11 mouse cellular contexts compared by ENCODE assay signal in the genomic region with DNA sequence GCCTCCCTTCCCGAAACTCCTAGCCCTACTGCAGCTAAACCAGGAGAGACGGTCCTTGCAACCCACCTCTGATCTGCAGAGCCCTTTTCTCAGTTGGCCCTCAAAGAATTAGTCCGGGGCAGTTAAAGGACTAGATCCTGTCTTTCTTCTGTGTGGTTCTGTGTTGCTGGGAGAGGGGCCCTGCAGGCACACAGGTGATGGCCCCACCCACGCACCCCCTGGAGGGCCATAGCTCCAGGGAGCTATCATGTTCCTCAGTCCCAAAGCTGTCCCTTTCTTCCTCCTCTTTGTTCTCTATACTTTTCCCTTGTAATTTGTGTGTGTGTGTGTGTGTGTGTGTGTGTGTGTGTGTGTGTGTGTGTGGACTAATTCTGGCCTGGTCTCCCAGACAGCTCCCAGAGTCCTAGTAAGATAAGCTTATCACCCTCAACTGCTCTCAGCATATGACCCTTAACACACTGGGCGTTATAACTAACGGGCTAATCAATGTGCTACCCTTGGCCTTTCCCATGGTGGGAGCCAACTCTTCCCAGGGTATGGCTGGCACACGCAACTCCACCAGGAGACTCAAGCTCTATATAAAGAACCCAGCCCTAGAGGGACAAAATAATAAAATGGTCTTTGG. TPM values are rescaled to one million over a fixed set of nuclear protein-coding genes. Genes with fewer than 3 reads are reported as not detected.
A peak's percentile ranks its signal among the peaks of the same experiment; 100 is the strongest.
DNase-seq lines count a peak whose midpoint lies in the region; ATAC-seq and TF ChIP-seq lines count a peak whose summit lies in the region.
"Had no signal": no experiment of that assay in that cellular context is flagged by ENCODE, and none has a peak within 500 bp of the region (broad histone marks: within the 10 kb centered on the region; RNA-seq: fewer than 3 reads in every experiment).

No protein-coding gene starts in this region.

- no peak overlapping the region for H3K4me2 ChIP-seq in forebrain, embryonic 13.5 days
- H3K4me2 ChIP-seq in forebrain, embryonic 14.5 days (ENCODE audit: low read length), result no peak overlapping the region
- no peak overlapping the region for H3K4me2 ChIP-seq in midbrain, embryonic 14.5 days (ENCODE audit: low read length)
- peak overlapping the region; percentile 65 for H3K4me2 ChIP-seq in intestine, postnatal 0 days (replicated peaks; ENCODE audit: low read depth)
- peak overlapping the region; percentile 40 for H3K4me2 ChIP-seq in stomach, embryonic 14.5 days (replicated peaks; ENCODE audit: low read depth, low read length)

- no peak overlapping the region for H3K27ac ChIP-seq in forebrain, embryonic 13.5 days
- H3K27ac ChIP-seq in forebrain, embryonic 14.5 days (ENCODE audit: low read depth, low read length), result no peak overlapping the region
- H3K27ac ChIP-seq in midbrain, embryonic 10.5 days (replicated peaks), result peak overlapping the region; percentile 50; the same call in 1 of the 2 replicates
- no peak overlapping the region for H3K27ac ChIP-seq in midbrain, embryonic 14.5 days (replicated peaks; ENCODE audit: low read depth, low read length)
- H3K27ac ChIP-seq in intestine, postnatal 0 days (ENCODE audit: low read depth, low read length), result peak overlapping the region; percentile 97
- H3K27ac ChIP-seq in stomach, embryonic 14.5 days (ENCODE audit: low read length), result peak overlapping the region; percentile 88

- H3K9me3 ChIP-seq in forebrain, embryonic 13.5 days (replicated peaks), result no peaks in the 10 kb centered on the region
- H3K9me3 ChIP-seq in forebrain, embryonic 14.5 days (replicated peaks; ENCODE audit: control insufficient read depth, low read length), result no peaks in the 10 kb centered on the region
- H3K9me3 ChIP-seq in midbrain, embryonic 10.5 days (replicated peaks), result no peaks in the 10 kb centered on the region
- H3K9me3 ChIP-seq in midbrain, embryonic 14.5 days (ENCODE audit: control insufficient read depth, low read length), result no peaks in the 10 kb centered on the region
- H3K9me3 ChIP-seq in intestine, postnatal 0 days (ENCODE audit: control insufficient read depth), result no peaks in the 10 kb centered on the region
- H3K9me3 ChIP-seq in stomach, embryonic 14.5 days (ENCODE audit: control insufficient read depth, low read depth, low read length), result no peaks in the 10 kb centered on the region

- DNase-seq in forebrain, embryonic 14.5 days (ENCODE audit: low spot score), result no peak
- no peak for DNase-seq in midbrain, embryonic 10.5 days (ENCODE audit: low spot score)
- no peak for DNase-seq in midbrain, embryonic 14.5 days
- DNase-seq in left cerebral cortex, adult 9 months (ENCODE audit: low spot score in 2 of 2), result no peak
- DNase-seq: cerebellum, postnatal 25 days had no signal

- no peak overlapping the region for H3K4me3 ChIP-seq in forebrain, embryonic 13.5 days
- no peak overlapping the region for H3K4me3 ChIP-seq in forebrain, embryonic 14.5 days (ENCODE audit: low read depth, low read length)
- no peak overlapping the region for H3K4me3 ChIP-seq in midbrain, embryonic 10.5 days
- H3K4me3 ChIP-seq in midbrain, embryonic 14.5 days (replicated peaks; ENCODE audit: low read depth, low read length), result no peak overlapping the region
- peak overlapping the region; percentile 67 for H3K4me3 ChIP-seq in intestine, postnatal 0 days (ENCODE audit: low read depth, low read length)
- H3K4me3 ChIP-seq in stomach, embryonic 14.5 days (ENCODE audit: low read depth, low read length), result peak overlapping the region; percentile 36

- ATAC-seq in forebrain, embryonic 13.5 days, result no peak
- ATAC-seq in forebrain, embryonic 14.5 days, result no peak
- no peak for ATAC-seq in midbrain, embryonic 14.5 days (ENCODE audit: low FRiP score, low TSS enrichment)
- peak; percentile 28 for ATAC-seq in intestine, postnatal 0 days
- 0 out of 2 replicates have a peak, but pooled peaks have one; percentile 20 for ATAC-seq in stomach, embryonic 14.5 days (ENCODE audit: insufficient number of reproducible peaks, insufficient read depth, low FRiP score, low read depth)
- no peak for ATAC-seq in megakaryocyte, adult 5-6 weeks (ENCODE audit: poor library complexity, severe bottlenecking)

- peaks cover 36% of the 10 kb centered on the region for H3K36me3 ChIP-seq in forebrain, embryonic 13.5 days (ENCODE audit: poor library complexity, severe bottlenecking)
- peaks cover 33% of the 10 kb centered on the region for H3K36me3 ChIP-seq in forebrain, embryonic 14.5 days (ENCODE audit: control insufficient read depth, insufficient read depth, low read length)
- peaks cover 39% of the 10 kb centered on the region for H3K36me3 ChIP-seq in midbrain, embryonic 10.5 days
- H3K36me3 ChIP-seq in midbrain, embryonic 14.5 days (ENCODE audit: control insufficient read depth, insufficient read depth, low read length), result peaks cover 33% of the 10 kb centered on the region
- H3K36me3 ChIP-seq in intestine, postnatal 0 days (ENCODE audit: control insufficient read depth, insufficient read depth), result peaks cover 22% of the 10 kb centered on the region
- peaks cover 23% of the 10 kb centered on the region for H3K36me3 ChIP-seq in stomach, embryonic 14.5 days (ENCODE audit: control insufficient read depth, insufficient read depth, low read length)

- 71% methylated on average over 7 of the region's 7 CpGs for WGBS in forebrain, embryonic 13.5 days
- whole genome bisulfite sequencing in forebrain, embryonic 14.5 days, result 77% methylated on average over 7 of the region's 7 CpGs
- 76% methylated on average over 7 of the region's 7 CpGs for WGBS in midbrain, embryonic 10.5 days
- WGBS in midbrain, embryonic 14.5 days, result 80% methylated on average over 7 of the region's 7 CpGs
- WGBS in intestine, postnatal 0 days, result 44% methylated on average over 7 of the region's 7 CpGs
- 69% methylated on average over 7 of the region's 7 CpGs for WGBS in stomach, embryonic 14.5 days

- H3K27me3 ChIP-seq in forebrain, embryonic 13.5 days, result no peaks in the 10 kb centered on the region
- no peaks in the 10 kb centered on the region for H3K27me3 ChIP-seq in forebrain, embryonic 14.5 days (replicated peaks; ENCODE audit: control insufficient read depth, insufficient read depth, low read length)
- H3K27me3 ChIP-seq in midbrain, embryonic 10.5 days (ENCODE audit: low read depth, poor library complexity, severe bottlenecking), result no peaks in the 10 kb centered on the region
- H3K27me3 ChIP-seq in midbrain, embryonic 14.5 days (ENCODE audit: control insufficient read depth, insufficient read depth, low read length), result no peaks in the 10 kb centered on the region
- no peaks in the 10 kb centered on the region for H3K27me3 ChIP-seq in intestine, postnatal 0 days (replicated peaks; ENCODE audit: control insufficient read depth, insufficient read depth, low read length)
- H3K27me3 ChIP-seq in stomach, embryonic 14.5 days (ENCODE audit: control insufficient read depth, insufficient read depth, low read length), result no peaks in the 10 kb centered on the region

- H3K9ac ChIP-seq in forebrain, embryonic 13.5 days, result peak overlapping the region; percentile 13; the same call in 1 of the 2 replicates
- no peak overlapping the region for H3K9ac ChIP-seq in forebrain, embryonic 14.5 days (ENCODE audit: low read length)
- no peak overlapping the region; the same call in 1 of the 2 replicates for H3K9ac ChIP-seq in midbrain, embryonic 14.5 days (replicated peaks; ENCODE audit: low read length)
- H3K9ac ChIP-seq in intestine, postnatal 0 days (ENCODE audit: low read depth, low read length), result peak overlapping the region; percentile 78
- peak overlapping the region; percentile 50 for H3K9ac ChIP-seq in stomach, embryonic 14.5 days (replicated peaks; ENCODE audit: low read depth, low read length)

- H3K4me1 ChIP-seq in forebrain, embryonic 13.5 days, result no peaks in the 10 kb centered on the region; the same call in 1 of the 2 replicates
- no peaks in the 10 kb centered on the region for H3K4me1 ChIP-seq in forebrain, embryonic 14.5 days (ENCODE audit: control insufficient read depth, insufficient read depth, low read length)
- H3K4me1 ChIP-seq in midbrain, embryonic 10.5 days, result peaks cover 17% of the 10 kb centered on the region
- no peaks in the 10 kb centered on the region for H3K4me1 ChIP-seq in midbrain, embryonic 14.5 days (ENCODE audit: control insufficient read depth, insufficient read depth, low read length)
- H3K4me1 ChIP-seq in intestine, postnatal 0 days (replicated peaks; ENCODE audit: control insufficient read depth, insufficient read depth, low read length), result no peaks in the 10 kb centered on the region
- 0 out of 2 replicates have a peak, but pooled peaks cover 2% of the 10 kb centered on the region for H3K4me1 ChIP-seq in stomach, embryonic 14.5 days (ENCODE audit: control insufficient read depth, insufficient read depth, low read length)

- TF ChIP-seq CTCF in intestine, postnatal 0 days (IDR thresholded peaks at IDR 0.05; ENCODE audit: low read depth), result peak; percentile 54

RNA-seq across cellular contexts. Expression of a gene that starts 7.3 kb away (rescaled TPM):
- 289 and 292 TPM in 2 replicates for polyA plus RNA-seq in forebrain, embryonic 13.5 days (2015; fragmentation: Nextera tagmentation; extraction: Ambion mirVana)
- polyA plus RNA-seq in forebrain, embryonic 14.5 days (2014; fragmentation: Nextera tagmentation; extraction: Ambion mirVana), result 237 and 245 TPM in 2 replicates
- polyA plus RNA-seq in midbrain, embryonic 10.5 days (2016; fragmentation: Nextera tagmentation; extraction: Ambion mirVana), result 401 and 471 TPM in 2 replicates
- 249 and 250 TPM in 2 replicates for polyA plus RNA-seq in midbrain, embryonic 14.5 days (2014; fragmentation: Nextera tagmentation; extraction: Ambion mirVana)
- polyA plus RNA-seq in intestine, postnatal 0 days (2015; fragmentation: Nextera tagmentation; extraction: Ambion mirVana), result 249 and 255 TPM in 2 replicates
- 290 and 305 TPM in 2 replicates for polyA plus RNA-seq in stomach, embryonic 14.5 days (2014; fragmentation: Nextera tagmentation; extraction: Ambion mirVana)
- total RNA-seq in megakaryocyte, adult 5-6 weeks (2015), result 99.5 and 115 TPM in 2 replicates
- total RNA-seq in megakaryocyte, adult 5-6 weeks (2017), result 152 and 160 TPM in 2 replicates

RNA-seq across cellular contexts. Expression of a gene that starts 7.5 kb away (rescaled TPM):
- 194 and 209 TPM in 2 replicates for polyA plus RNA-seq in forebrain, embryonic 13.5 days (2015; fragmentation: Nextera tagmentation; extraction: Ambion mirVana)
- 166 and 186 TPM in 2 replicates for polyA plus RNA-seq in forebrain, embryonic 14.5 days (2014; fragmentation: Nextera tagmentation; extraction: Ambion mirVana)
- polyA plus RNA-seq in midbrain, embryonic 10.5 days (2016; fragmentation: Nextera tagmentation; extraction: Ambion mirVana), result 217 and 243 TPM in 2 replicates
- polyA plus RNA-seq in midbrain, embryonic 14.5 days (2014; fragmentation: Nextera tagmentation; extraction: Ambion mirVana), result 111 and 120 TPM in 2 replicates
- polyA plus RNA-seq in intestine, postnatal 0 days (2015; fragmentation: Nextera tagmentation; extraction: Ambion mirVana), result 96.6 and 97.3 TPM in 2 replicates
- polyA plus RNA-seq in stomach, embryonic 14.5 days (2014; fragmentation: Nextera tagmentation; extraction: Ambion mirVana), result 201 and 205 TPM in 2 replicates
- 144 and 179 TPM in 2 replicates for total RNA-seq in megakaryocyte, adult 5-6 weeks (2015)
- 170 and 206 TPM in 2 replicates for total RNA-seq in megakaryocyte, adult 5-6 weeks (2017)

RNA-seq across cellular contexts. Expression of a gene that starts 19.0 kb away (rescaled TPM):
- 2.5 and 3.8 TPM in 2 replicates for polyA plus RNA-seq in forebrain, embryonic 13.5 days (2015; fragmentation: Nextera tagmentation; extraction: Ambion mirVana)
- polyA plus RNA-seq in forebrain, embryonic 14.5 days (2014; fragmentation: Nextera tagmentation; extraction: Ambion mirVana), result 4.7 TPM in 2 replicates
- polyA plus RNA-seq in midbrain, embryonic 10.5 days (2016; fragmentation: Nextera tagmentation; extraction: Ambion mirVana), result 6.1 and 7.2 TPM in 2 replicates
- polyA plus RNA-seq in midbrain, embryonic 14.5 days (2014; fragmentation: Nextera tagmentation; extraction: Ambion mirVana), result 2.1 and 5.6 TPM in 2 replicates
- 17.4 TPM in 2 replicates for polyA plus RNA-seq in intestine, postnatal 0 days (2015; fragmentation: Nextera tagmentation; extraction: Ambion mirVana)
- polyA plus RNA-seq in stomach, embryonic 14.5 days (2014; fragmentation: Nextera tagmentation; extraction: Ambion mirVana), result 13.7 and 15.3 TPM in 2 replicates
- total RNA-seq in megakaryocyte, adult 5-6 weeks (2015), result 308 and 336 TPM in 2 replicates
- total RNA-seq in megakaryocyte, adult 5-6 weeks (2017), result 1,009 and 1,024 TPM in 2 replicates

RNA-seq across cellular contexts. Expression of a gene that starts 21.7 kb away (rescaled TPM):
- polyA plus RNA-seq in forebrain, embryonic 13.5 days (2015; fragmentation: Nextera tagmentation; extraction: Ambion mirVana), result 675 and 699 TPM in 2 replicates
- polyA plus RNA-seq in forebrain, embryonic 14.5 days (2014; fragmentation: Nextera tagmentation; extraction: Ambion mirVana), result 722 and 848 TPM in 2 replicates
- 445 and 490 TPM in 2 replicates for polyA plus RNA-seq in midbrain, embryonic 10.5 days (2016; fragmentation: Nextera tagmentation; extraction: Ambion mirVana)
- 689 and 844 TPM in 2 replicates for polyA plus RNA-seq in midbrain, embryonic 14.5 days (2014; fragmentation: Nextera tagmentation; extraction: Ambion mirVana)
- polyA plus RNA-seq in intestine, postnatal 0 days (2015; fragmentation: Nextera tagmentation; extraction: Ambion mirVana), result 238 and 259 TPM in 2 replicates
- polyA plus RNA-seq in stomach, embryonic 14.5 days (2014; fragmentation: Nextera tagmentation; extraction: Ambion mirVana), result 445 and 505 TPM in 2 replicates
- 177 and 203 TPM in 2 replicates for total RNA-seq in megakaryocyte, adult 5-6 weeks (2015)
- total RNA-seq in megakaryocyte, adult 5-6 weeks (2017), result 121 and 136 TPM in 2 replicates

RNA-seq across cellular contexts. Expression of a gene that starts 36.4 kb away (rescaled TPM):
- not detected in 2 replicates for polyA plus RNA-seq in forebrain, embryonic 13.5 days (2015; fragmentation: Nextera tagmentation; extraction: Ambion mirVana)
- not detected in 2 replicates for polyA plus RNA-seq in forebrain, embryonic 14.5 days (2014; fragmentation: Nextera tagmentation; extraction: Ambion mirVana)
- not detected in 2 replicates for polyA plus RNA-seq in midbrain, embryonic 10.5 days (2016; fragmentation: Nextera tagmentation; extraction: Ambion mirVana)
- not detected in 2 replicates for polyA plus RNA-seq in midbrain, embryonic 14.5 days (2014; fragmentation: Nextera tagmentation; extraction: Ambion mirVana)
- not detected in 2 replicates for polyA plus RNA-seq in intestine, postnatal 0 days (2015; fragmentation: Nextera tagmentation; extraction: Ambion mirVana)
- polyA plus RNA-seq in stomach, embryonic 14.5 days (2014; fragmentation: Nextera tagmentation; extraction: Ambion mirVana), result not detected in 2 replicates
- total RNA-seq in megakaryocyte, adult 5-6 weeks (2015), result not detected in 2 replicates
- total RNA-seq in megakaryocyte, adult 5-6 weeks (2017), result not detected in 2 replicates
- total RNA-seq: gastrocnemius, adult 8-10 months had no signal
- polyA plus RNA-seq: large intestine, adult 2 months had no signal

Comparison
In these comparisons a context has a peak if more than half of its experiments do, and no peak if none do; other contexts are left out.
1. H3K27ac ChIP-seq: peak in midbrain, embryonic 10.5 days (single experiment), intestine, postnatal 0 days (single experiment) and stomach, embryonic 14.5 days (single experiment); none in forebrain, embryonic 13.5 days (single experiment), forebrain, embryonic 14.5 days (single experiment) and midbrain, embryonic 14.5 days (single experiment).
2. H3K9ac ChIP-seq: peak in forebrain, embryonic 13.5 days (single experiment), intestine, postnatal 0 days (single experiment) and stomach, embryonic 14.5 days (single experiment); none in forebrain, embryonic 14.5 days (single experiment) and midbrain, embryonic 14.5 days (single experiment).
3. ATAC-seq: peak in intestine, postnatal 0 days (single experiment) and stomach, embryonic 14.5 days (single experiment); none in forebrain, embryonic 13.5 days (single experiment), forebrain, embryonic 14.5 days (single experiment), midbrain, embryonic 14.5 days (single experiment) and megakaryocyte, adult 5-6 weeks (single experiment).
4. H3K4me2 ChIP-seq: peak in intestine, postnatal 0 days (single experiment) and stomach, embryonic 14.5 days (single experiment); none in forebrain, embryonic 13.5 days (single experiment), forebrain, embryonic 14.5 days (single experiment) and midbrain, embryonic 14.5 days (single experiment).
5. H3K4me3 ChIP-seq: peak in intestine, postnatal 0 days (single experiment) and stomach, embryonic 14.5 days (single experiment); none in forebrain, embryonic 13.5 days (single experiment), forebrain, embryonic 14.5 days (single experiment), midbrain, embryonic 10.5 days (single experiment) and midbrain, embryonic 14.5 days (single experiment).